Mouse (Mus musculus) stomach, postnatal 0 days (tissue): Measurements from ENCODE around the gene Trpc7. TPM values are rescaled to one million over a fixed set of nuclear protein-coding genes. Genes with fewer than 3 reads are reported as not detected.

ENCODE experiments used
- ATAC-seq: fragments of 200-750 bp; cut with Nextera tagmentation; 2 replicates; pipeline ENCODE4 v1.8.0; 2017; ENCODE audit not compliant: low FRiP score, low TSS enrichment
- DNase-seq: peaks from one replicate; pipeline ENCODE4 v3.0.0-alpha.2; 2016; ENCODE audit warnings: low spot score
- H3K27ac ChIP-seq: fragments of 300-500 bp; sonication (generic); replicated peaks from 2 replicates; pipeline ENCODE4 v1.5.1; 2014; ENCODE audit warnings: mild to moderate bottlenecking, control low read depth
- H3K27me3 ChIP-seq: fragments of 300-500 bp; sonication (generic); 2 replicates; pipeline ENCODE4 v1.6.1; 2014; ENCODE audit warnings: low read length; ENCODE audit not compliant: control insufficient read depth, insufficient read depth
- H3K36me3 ChIP-seq: fragments of 300-500 bp; sonication (generic); 2 replicates; pipeline ENCODE4 v1.6.1; 2014; ENCODE audit warnings: low read length, mixed read lengths; ENCODE audit not compliant: control insufficient read depth, insufficient read depth
- H3K4me1 ChIP-seq: fragments of 300-500 bp; sonication (generic); replicated peaks from 2 replicates; pipeline ENCODE4 v1.6.1; 2014; ENCODE audit warnings: antibody characterized with exemption; ENCODE audit not compliant: control insufficient read depth, insufficient read depth
- H3K4me2 ChIP-seq: fragments of 300-500 bp; sonication (generic); replicated peaks from 2 replicates; pipeline ENCODE4 v1.6.1; 2014; ENCODE audit warnings: low read depth, mild to moderate bottlenecking, control low read depth, moderate library complexity
- H3K4me3 ChIP-seq: fragments of 300-500 bp; sonication (generic); 2 replicates; pipeline ENCODE4 v1.5.1; 2014; ENCODE audit warnings: low read depth, low read length, control low read depth
- H3K9ac ChIP-seq: fragments of 300-500 bp; sonication (generic); 2 replicates; pipeline ENCODE4 v1.6.1; 2014; ENCODE audit warnings: mild to moderate bottlenecking, low read length, control low read depth, mixed read lengths
- H3K9me3 ChIP-seq: fragments of 300-500 bp; sonication (generic); 2 replicates; pipeline ENCODE4 v1.6.1; 2016; ENCODE audit warnings: low read length; ENCODE audit not compliant: control insufficient read depth
- CTCF ChIP-seq: IDR thresholded peaks from 2 replicates; pipeline ENCODE4 v1.5.1; 2016; ENCODE audit warnings: antibody characterized with exemption, low read depth, mild to moderate bottlenecking, moderate library complexity
- EP300 ChIP-seq: optimal IDR thresholded peaks from 2 replicates; pipeline ENCODE3; 2016; ENCODE audit warnings: antibody characterized with exemption
- WGBS: fragments of 180-500 bp; shearing (Covaris S2); extraction: QIAGEN DNeasy Blood & Tissue Kit; methylation state at CpG from one replicate; pipeline ENCODE4 v1.1.7; 2014; 5-methylcytosine and 5-hydroxymethylcytosine counted together
- polyA plus RNA-seq: library from polyadenylated mRNA; unstranded; fragments of >200 nt; fragmentation: Nextera tagmentation; extraction: Ambion mirVana; gene quantifications from 2 replicates; pipeline ENCODE4 v1.2.1, GENCODE M21; 2015

Gene Trpc7
- polyA plus RNA-seq, 1 experiment from 2014 or later, result 0.19 TPM

GRCm38 (mm10) chr13:56864567-56864966 lies 31.2 kb downstream of the Trpc7 start:
- Histone ChIP-seq H3K4me1 (no peaks in the 10 kb centered on the region), H3K9me3 (no peaks in the 10 kb centered on the region), H3K27ac (no peak overlapping the region), H3K36me3 (no peaks in the 10 kb centered on the region), H3K9ac (no peak overlapping the region), H3K4me3 (no peak overlapping the region), H3K27me3 (no peaks in the 10 kb centered on the region), H3K4me2 (no peak overlapping the region)
- DNase-seq, result no peak
- ATAC-seq, result no peak
- TF ChIP-seq EP300, result no peak
- no peak for TF ChIP-seq CTCF
- 73% methylated on average over 6 of the region's 6 CpGs for WGBS

- H3K4me2 ChIP-seq, result no peak overlapping the region
- H3K27me3 ChIP-seq, result no peaks in the 10 kb centered on the region
- H3K4me3 ChIP-seq, result no peak overlapping the region
- ATAC-seq (no peak), DNase-seq (no peak)
- no peaks in the 10 kb centered on the region for H3K4me1 ChIP-seq
- H3K36me3 ChIP-seq, result no peaks in the 10 kb centered on the region
- H3K27ac ChIP-seq, result no peak overlapping the region
- TF ChIP-seq CTCF (no peak), EP300 (no peak)
- H3K9ac ChIP-seq, result no peak overlapping the region
- no peaks in the 10 kb centered on the region for H3K9me3 ChIP-seq
- 64% methylated on average over 6 of the region's 6 CpGs for WGBS
These were observed 33.8 kb downstream of the Trpc7 start for GRCm38 (mm10) chr13:56862011-56862410.

- DNase-seq, result no peak
- H3K27me3 ChIP-seq, result no peaks in the 10 kb centered on the region
- no peak overlapping the region for H3K4me2 ChIP-seq
- no peak overlapping the region for H3K9ac ChIP-seq
- no peak for ATAC-seq
- H3K36me3 ChIP-seq, result no peaks in the 10 kb centered on the region
- no peaks in the 10 kb centered on the region for H3K9me3 ChIP-seq
- no peak overlapping the region for H3K4me3 ChIP-seq
- 70% methylated on average over 8 of the region's 8 CpGs for WGBS
- no peak overlapping the region for H3K27ac ChIP-seq
- no peaks in the 10 kb centered on the region for H3K4me1 ChIP-seq
- TF ChIP-seq CTCF (no peak), EP300 (no peak)
These were observed 41.3 kb downstream of the Trpc7 start for GRCm38 (mm10) chr13:56854506-56854905.

GRCm38 (mm10) chr13:56853436-56853835 lies 42.4 kb downstream of the Trpc7 start:
- 78% methylated on average over 5 of the region's 5 CpGs for whole genome bisulfite sequencing

GRCm38 (mm10) chr13:56845866-56846265 lies 49.9 kb downstream of the Trpc7 start:
- H3K4me3 ChIP-seq, result no peak overlapping the region
- ATAC-seq, result no peak
- no peaks in the 10 kb centered on the region for H3K36me3 ChIP-seq
- 80% methylated on average over 3 of the region's 3 CpGs for WGBS
- H3K27me3 ChIP-seq, result no peaks in the 10 kb centered on the region
- no peak overlapping the region for H3K9ac ChIP-seq
- DNase-seq, result no peak
- TF ChIP-seq CTCF, result no peak
- TF ChIP-seq EP300, result no peak
- no peaks in the 10 kb centered on the region for H3K9me3 ChIP-seq
- H3K4me2 ChIP-seq, result no peak overlapping the region
- no peaks in the 10 kb centered on the region for H3K4me1 ChIP-seq
- no peak overlapping the region for H3K27ac ChIP-seq

More at GRCm38 (mm10) chr13:56853436-56853835, 42.4 kb downstream of the Trpc7 start:
- TF ChIP-seq EP300, result no peak
- no peak for TF ChIP-seq CTCF
- Histone ChIP-seq H3K9me3 (no peaks in the 10 kb centered on the region), H3K4me3 (no peak overlapping the region), H3K4me1 (no peaks in the 10 kb centered on the region), H3K4me2 (no peak overlapping the region), H3K27ac (no peak overlapping the region), H3K27me3 (no peaks in the 10 kb centered on the region), H3K9ac (no peak overlapping the region), H3K36me3 (no peaks in the 10 kb centered on the region)
- ATAC-seq (no peak), DNase-seq (no peak)

- Histone ChIP-seq H3K9me3 (no peaks in the 10 kb centered on the region), H3K36me3 (no peaks in the 10 kb centered on the region), H3K4me2 (no peak overlapping the region), H3K4me3 (no peak overlapping the region), H3K27me3 (no peaks in the 10 kb centered on the region), H3K4me1 (no peaks in the 10 kb centered on the region), H3K9ac (no peak overlapping the region), H3K27ac (no peak overlapping the region)
- 85% methylated on average over 12 of the region's 12 CpGs for WGBS
- no peak for ATAC-seq
- TF ChIP-seq EP300 (no peak), CTCF (no peak)
- no peak for DNase-seq
These were observed 80.3 kb downstream of the Trpc7 start for GRCm38 (mm10) chr13:56815471-56815870.
